Mouse (Mus musculus): ENCODE data around the gene Rlim. TPM values are rescaled to one million over a fixed set of nuclear protein-coding genes. Genes with fewer than 3 reads are reported as not detected.

Gene Rlim
- polyA plus RNA-seq (2014; fragmentation: Illumina TruSeq; extraction: RNeasy Lipid Tissue Mini Kit (QIAGEN cat#74804); ENCODE audit: low read depth, low replicate concordance) = 21.7 TPM

DNA sequence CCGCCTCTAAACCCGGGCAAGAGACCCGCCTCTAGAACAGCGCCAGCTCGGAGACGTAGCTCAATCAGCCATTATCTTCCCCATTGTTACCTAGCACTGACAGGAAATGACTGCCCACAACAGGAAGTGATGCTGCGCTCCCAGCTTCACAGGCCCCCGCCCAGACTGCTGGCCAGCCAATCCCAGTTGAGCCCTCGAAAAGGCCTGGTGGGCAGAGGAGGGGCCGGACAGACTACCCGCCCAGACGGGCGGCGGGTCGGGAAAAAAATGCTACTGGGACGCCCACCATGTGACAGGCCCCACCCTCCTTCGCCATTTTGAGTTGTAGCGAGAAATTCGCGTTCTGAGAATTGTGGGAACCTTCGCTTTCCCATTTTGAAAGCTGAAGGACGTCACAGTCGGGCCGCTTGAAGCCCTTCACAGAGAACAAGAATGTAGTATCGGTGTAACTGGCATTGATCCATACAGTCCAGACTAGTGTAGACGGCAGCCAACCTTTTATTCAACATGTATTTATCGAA is at the start of gene Rlim:
TSS of gene Rlim (minus strand) at position 116 of the 521 bp plus-strand sequence.

Other genes with a start within 250 kb of the Rlim start
- 85.4 TPM for gene Slc16a2, start 159.3 kb downstream of the Rlim start, polyA plus RNA-seq (2014; fragmentation: Illumina TruSeq; extraction: RNeasy Lipid Tissue Mini Kit (QIAGEN cat#74804); ENCODE audit: low read depth, low replicate concordance)
- not detected for gene Nexmif, start 219.9 kb upstream of the Rlim start, polyA plus RNA-seq (2014; fragmentation: Illumina TruSeq; extraction: RNeasy Lipid Tissue Mini Kit (QIAGEN cat#74804); ENCODE audit: low read depth, low replicate concordance)